Mouse (Mus musculus): ENCODE data around the gene Gars.

DNA sequence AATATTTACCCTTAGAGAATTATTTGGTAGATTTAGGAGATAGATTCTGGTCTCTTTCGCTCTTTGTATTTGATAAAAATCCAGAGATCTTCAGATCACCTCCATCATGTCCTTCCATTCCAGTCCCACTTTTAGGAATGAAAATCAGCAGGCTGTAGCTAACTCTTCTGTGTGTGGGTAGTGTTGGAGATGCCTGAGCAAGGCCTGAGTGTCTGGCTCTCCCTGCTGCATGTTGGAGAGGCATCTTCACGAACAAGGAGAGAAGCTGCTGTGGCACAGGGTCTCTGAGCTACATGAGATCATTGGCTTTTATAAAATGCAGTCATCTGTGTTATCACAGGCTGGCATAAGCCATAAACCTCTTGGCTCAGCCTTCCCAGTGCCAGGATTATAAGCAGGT lies 28.1 kb downstream of the Gars start:
- TF ChIP-seq CTCF (IDR thresholded peaks at IDR 0.05; ENCODE audit: low read depth) (no peak), EP300 (optimal IDR thresholded peaks at IDR 0.05) (no peak)
